Mouse (Mus musculus) midbrain, embryonic 16.5 days (tissue): ENCODE measurements around the gene Clca4b. TPM values are rescaled to one million over a fixed set of nuclear protein-coding genes. Genes with fewer than 3 reads are reported as not detected.

Source experiments
- ATAC-seq: fragments of 200-750 bp; cut with Nextera tagmentation; 2 replicates; pipeline ENCODE4 v1.8.0; 2017; ENCODE audit warnings: moderate TSS enrichment
- H3K27ac ChIP-seq: fragments of 300-500 bp; sonication (generic); 2 replicates; pipeline ENCODE4 v1.5.1; 2014; ENCODE audit warnings: mild to moderate bottlenecking, low read length, mixed read lengths
- H3K27me3 ChIP-seq: fragments of 300-500 bp; sonication (generic); 2 replicates; pipeline ENCODE4 v1.6.1; 2014; ENCODE audit warnings: low read depth, low read length, mixed read lengths; ENCODE audit not compliant: control insufficient read depth, insufficient read depth
- H3K36me3 ChIP-seq: fragments of 300-500 bp; sonication (generic); 2 replicates; pipeline ENCODE4 v1.6.1; 2014; ENCODE audit warnings: mild to moderate bottlenecking, low read length, moderate library complexity, mixed read lengths; ENCODE audit not compliant: control insufficient read depth, insufficient read depth
- H3K4me1 ChIP-seq: fragments of 300-500 bp; sonication (generic); 2 replicates; pipeline ENCODE4 v1.6.1; 2014; ENCODE audit warnings: mild to moderate bottlenecking, low read length, mixed read lengths; ENCODE audit not compliant: control insufficient read depth, insufficient read depth
- H3K4me2 ChIP-seq: fragments of 300-500 bp; sonication (generic); 2 replicates; pipeline ENCODE4 v1.6.1; 2014; ENCODE audit warnings: mild to moderate bottlenecking, low read length, mixed read lengths
- H3K4me3 ChIP-seq: fragments of 300-500 bp; sonication (generic); 2 replicates; pipeline ENCODE4 v1.5.1; 2014; ENCODE audit warnings: low read depth, mild to moderate bottlenecking, low read length, moderate library complexity, mixed read lengths
- H3K9ac ChIP-seq: fragments of 300-500 bp; sonication (generic); 2 replicates; pipeline ENCODE4 v1.6.1; 2014; ENCODE audit warnings: low read depth, low read length, mixed read lengths
- H3K9me3 ChIP-seq: fragments of 300-500 bp; sonication (generic); replicated peaks from 2 replicates; pipeline ENCODE4 v1.6.1; 2014; ENCODE audit warnings: mild to moderate bottlenecking, low read length, mixed read lengths; ENCODE audit not compliant: control insufficient read depth, poor library complexity, severe bottlenecking
- WGBS: fragments of 180-500 bp; shearing (Covaris S2); extraction: QIAGEN DNeasy Blood & Tissue Kit; methylation state at CpG from one replicate; pipeline ENCODE4 v1.1.7; 2014; 5-methylcytosine and 5-hydroxymethylcytosine counted together
- polyA plus RNA-seq: library from polyadenylated mRNA; unstranded; fragments of >200 nt; fragmentation: Nextera tagmentation; extraction: Ambion mirVana; gene quantifications from 2 replicates; pipeline ENCODE4 v1.2.1, GENCODE M21; 2015

Clca4b gene
- polyA plus RNA-seq: not detected in 2 replicates

GRCm38 (mm10) chr3:144932335-144932734 lies at the start of gene Clca4b:
Clca4b (minus strand) TSS chr3:144932529.
- H3K4me2 ChIP-seq: no peak within 1 kb of the TSS
- no peaks in the 10 kb centered on the region for H3K9me3 ChIP-seq
- no peaks in the 10 kb centered on the region for H3K36me3 ChIP-seq
- no peak within 1 kb of the TSS for H3K9ac ChIP-seq
- ATAC-seq: no peak
- H3K27me3 ChIP-seq: no peaks in the 10 kb centered on the region
- H3K4me1 ChIP-seq: no peaks in the 10 kb centered on the region
- H3K27ac ChIP-seq: no peak within 1 kb of the TSS
- H3K4me3 ChIP-seq: no peak within 1 kb of the TSS

DNA sequence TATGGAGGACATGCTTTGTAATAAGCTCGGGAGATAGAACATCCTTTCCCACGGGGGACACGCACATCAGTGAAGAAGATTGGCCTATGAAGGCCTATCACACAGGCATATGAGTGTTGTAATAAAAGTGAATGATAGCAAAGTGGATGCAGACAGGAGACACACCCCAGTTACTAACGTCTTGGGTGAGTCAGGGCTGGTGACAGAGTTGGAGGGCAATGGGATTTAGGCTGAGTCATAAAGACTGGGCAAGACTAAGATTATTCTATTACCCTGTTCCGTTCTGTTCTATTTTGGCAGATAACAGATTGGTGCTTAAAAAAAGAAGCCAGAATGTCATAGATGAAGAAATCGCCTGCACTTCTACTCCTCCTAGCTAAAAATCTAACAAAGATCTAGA lies 48.2 kb upstream of the Clca4b start:
- H3K36me3 ChIP-seq: no peaks in the 10 kb centered on the region
- H3K27ac ChIP-seq: no peak overlapping the region
- no peaks in the 10 kb centered on the region for H3K4me1 ChIP-seq
- ATAC-seq: no peak
- H3K9ac ChIP-seq: no peak overlapping the region
- H3K27me3 ChIP-seq: no peaks in the 10 kb centered on the region
- H3K4me2 ChIP-seq: no peak overlapping the region
- H3K9me3 ChIP-seq: no peaks in the 10 kb centered on the region
- 91% methylated on average over 6 of the region's 6 CpGs for WGBS
- H3K4me3 ChIP-seq: no peak overlapping the region

GRCm38 (mm10) chr3:144977631-144978030 lies 45.3 kb upstream of the Clca4b start:
- H3K9me3 ChIP-seq: no peaks in the 10 kb centered on the region
- no peaks in the 10 kb centered on the region for H3K4me1 ChIP-seq
- no peak overlapping the region for H3K9ac ChIP-seq
- no peak overlapping the region for H3K27ac ChIP-seq
- 16% methylated on average over 4 of the region's 4 CpGs for WGBS
- no peaks in the 10 kb centered on the region for H3K36me3 ChIP-seq
- H3K4me2 ChIP-seq: no peak overlapping the region
- no peaks in the 10 kb centered on the region for H3K27me3 ChIP-seq
- H3K4me3 ChIP-seq: no peak overlapping the region
- no peak for ATAC-seq

- no peaks in the 10 kb centered on the region for H3K27me3 ChIP-seq
- no peak overlapping the region for H3K4me2 ChIP-seq
- H3K9me3 ChIP-seq: no peaks in the 10 kb centered on the region
- H3K4me3 ChIP-seq: no peak overlapping the region
- 63% methylated on average over 1 of the region's 1 CpGs for WGBS
- no peaks in the 10 kb centered on the region for H3K4me1 ChIP-seq
- no peak for ATAC-seq
- H3K27ac ChIP-seq: no peak overlapping the region
- H3K9ac ChIP-seq: no peak overlapping the region
- no peaks in the 10 kb centered on the region for H3K36me3 ChIP-seq
Observed at GRCm38 (mm10) chr3:144976091-144976490, 43.8 kb upstream of the Clca4b start.

DNA sequence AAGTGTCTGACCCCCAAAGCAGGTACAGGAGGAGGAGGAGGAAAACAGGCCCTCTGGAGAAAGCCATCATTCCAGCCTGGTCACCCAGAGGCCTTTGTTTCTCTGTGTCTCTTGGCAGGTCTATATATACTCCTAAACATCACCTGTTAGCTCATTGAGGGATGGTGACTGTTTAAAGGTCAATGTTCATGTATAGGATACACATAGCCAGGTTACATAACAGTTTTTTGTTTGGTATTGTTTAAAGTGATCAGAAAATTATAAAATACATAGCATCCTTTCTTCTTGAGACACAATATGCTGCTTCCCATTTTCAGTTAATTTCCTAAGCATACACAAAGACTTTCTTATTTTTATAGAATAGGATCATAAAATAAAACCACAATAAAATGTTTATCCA lies 42.6 kb upstream of the Clca4b start, which contains the start of gene Clca4a:
TSS of gene Clca4a (minus strand) at position 101 of the 400 bp plus-strand sequence.
- Histone ChIP-seq H3K4me2 (no peak within 1 kb of the TSS), H3K36me3 (no peaks in the 10 kb centered on the region), H3K4me3 (no peak within 1 kb of the TSS), H3K9me3 (no peaks in the 10 kb centered on the region), H3K4me1 (no peaks in the 10 kb centered on the region), H3K27me3 (no peaks in the 10 kb centered on the region), H3K9ac (no peak within 1 kb of the TSS), H3K27ac (no peak within 1 kb of the TSS)
- no peak for ATAC-seq

DNA sequence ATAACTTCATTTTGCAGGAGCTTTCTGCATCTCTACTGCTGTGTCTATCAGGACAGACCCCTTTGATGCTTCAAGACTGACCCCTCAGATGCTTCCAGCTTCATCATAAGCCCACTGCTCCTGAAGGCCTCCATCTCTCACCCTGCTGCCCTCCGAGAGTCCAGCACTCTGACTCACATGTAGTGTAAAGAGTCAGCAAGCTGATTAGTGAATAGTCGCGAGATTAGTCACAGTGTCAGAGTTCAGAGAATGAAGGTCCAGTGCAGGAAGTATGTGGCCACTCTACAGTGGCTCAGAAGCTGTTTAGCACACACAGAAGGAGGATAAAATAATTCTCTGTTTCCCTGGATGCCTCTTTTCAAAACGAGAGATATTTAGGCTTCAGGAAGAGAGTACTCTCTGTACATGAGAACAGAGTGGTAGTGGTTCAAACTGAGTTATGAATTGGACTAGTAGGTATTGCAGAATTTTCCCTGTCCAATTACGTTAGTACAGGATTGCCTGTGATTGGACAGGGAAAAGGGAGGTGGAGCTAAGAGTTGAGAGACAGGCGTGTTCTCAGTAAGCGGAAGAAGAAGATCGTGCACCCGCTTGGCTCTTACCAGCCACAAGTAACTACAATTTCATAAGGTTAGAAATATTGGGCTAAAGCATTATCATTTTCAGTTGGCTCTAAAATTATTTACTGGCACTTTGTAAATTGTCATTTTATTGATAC lies 39.4 kb upstream of the Clca4b start:
- Histone ChIP-seq H3K4me2 (no peak overlapping the region), H3K4me3 (no peak overlapping the region), H3K9me3 (no peaks in the 10 kb centered on the region), H3K36me3 (no peaks in the 10 kb centered on the region), H3K9ac (no peak overlapping the region), H3K27ac (no peak overlapping the region), H3K4me1 (no peaks in the 10 kb centered on the region), H3K27me3 (no peaks in the 10 kb centered on the region)
- WGBS: 70% methylated on average over 9 of the region's 9 CpGs
- no peak for ATAC-seq

DNA sequence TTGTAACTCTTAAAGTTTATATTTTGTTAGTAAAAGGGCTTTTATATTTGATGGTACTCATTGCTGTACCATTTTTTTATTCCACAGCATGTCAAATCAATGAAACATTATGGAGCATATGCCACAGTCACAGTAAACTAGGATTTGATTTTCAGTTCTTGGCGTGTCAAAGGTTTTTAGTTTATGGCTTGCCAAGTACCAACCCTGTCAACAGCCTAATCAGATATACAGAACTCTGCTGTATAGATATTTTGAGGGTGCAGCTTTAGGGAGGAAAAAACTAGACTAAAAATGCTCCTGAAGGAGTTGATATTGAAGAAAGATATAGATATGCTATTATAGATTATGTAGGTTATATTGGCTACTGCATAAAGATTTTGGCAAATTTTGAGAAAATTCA lies 37.4 kb upstream of the Clca4b start:
- H3K4me3 ChIP-seq: no peak overlapping the region
- 83% methylated on average over 1 of the region's 1 CpGs for WGBS
- H3K4me1 ChIP-seq: no peaks in the 10 kb centered on the region
- H3K4me2 ChIP-seq: no peak overlapping the region
- H3K9ac ChIP-seq: no peak overlapping the region
- H3K36me3 ChIP-seq: no peaks in the 10 kb centered on the region
- no peaks in the 10 kb centered on the region for H3K27me3 ChIP-seq
- H3K27ac ChIP-seq: no peak overlapping the region
- ATAC-seq: no peak
- no peaks in the 10 kb centered on the region for H3K9me3 ChIP-seq

DNA sequence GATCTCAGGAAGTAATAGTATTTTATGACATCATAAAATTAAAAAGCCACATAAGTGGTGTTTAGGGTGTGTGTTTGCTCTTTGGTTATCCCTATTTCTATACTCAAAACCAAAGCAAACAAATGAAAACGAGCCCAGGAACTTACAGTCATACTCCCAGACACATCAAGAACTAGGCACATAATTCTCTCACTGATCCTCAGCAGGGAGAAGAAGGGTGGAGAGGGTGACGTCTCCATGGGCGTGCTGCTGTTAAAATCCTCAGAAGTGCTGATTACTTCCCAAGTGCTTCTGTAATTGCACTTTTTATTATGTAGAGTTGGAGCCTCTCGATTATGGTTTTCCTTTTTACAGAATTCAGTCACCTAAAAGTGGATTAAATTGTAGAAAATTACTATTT lies 33.7 kb upstream of the Clca4b start:
- no peaks in the 10 kb centered on the region for H3K36me3 ChIP-seq
- 68% methylated on average over 4 of the region's 4 CpGs for WGBS
- ATAC-seq: no peak
- H3K9me3 ChIP-seq: no peaks in the 10 kb centered on the region
- no peak overlapping the region for H3K27ac ChIP-seq
- no peak overlapping the region for H3K9ac ChIP-seq
- no peak overlapping the region for H3K4me2 ChIP-seq
- H3K4me3 ChIP-seq: no peak overlapping the region
- H3K4me1 ChIP-seq: no peaks in the 10 kb centered on the region
- H3K27me3 ChIP-seq: no peaks in the 10 kb centered on the region

- no peak overlapping the region for H3K4me3 ChIP-seq
- no peaks in the 10 kb centered on the region for H3K36me3 ChIP-seq
- no peak overlapping the region for H3K27ac ChIP-seq
- ATAC-seq: no peak
- no peaks in the 10 kb centered on the region for H3K27me3 ChIP-seq
- H3K9me3 ChIP-seq: no peaks in the 10 kb centered on the region
- no peak overlapping the region for H3K4me2 ChIP-seq
- no peaks in the 10 kb centered on the region; the same call in 1 of the 2 replicates for H3K4me1 ChIP-seq
- WGBS: 77% methylated on average over 4 of the region's 4 CpGs
- H3K9ac ChIP-seq: no peak overlapping the region
Observed at GRCm38 (mm10) chr3:144950829-144951228, 18.5 kb upstream of the Clca4b start.
